Mouse (Mus musculus) bone marrow macrophage, adult 2 months (primary cell): Measurements from ENCODE around the gene 2210016F16Rik.

Source experiments
- CTCF ChIP-seq: IDR thresholded peaks from 2 replicates; pipeline ENCODE4 v1.5.1; 2012; ENCODE audit warnings: low read depth, mild to moderate bottlenecking, low read length, moderate library complexity
- POLR2A ChIP-seq: IDR thresholded peaks from 2 replicates; pipeline ENCODE4 v1.6.1; 2012; ENCODE audit warnings: mild to moderate bottlenecking, low read depth, low read length, borderline replicate concordance

DNA sequence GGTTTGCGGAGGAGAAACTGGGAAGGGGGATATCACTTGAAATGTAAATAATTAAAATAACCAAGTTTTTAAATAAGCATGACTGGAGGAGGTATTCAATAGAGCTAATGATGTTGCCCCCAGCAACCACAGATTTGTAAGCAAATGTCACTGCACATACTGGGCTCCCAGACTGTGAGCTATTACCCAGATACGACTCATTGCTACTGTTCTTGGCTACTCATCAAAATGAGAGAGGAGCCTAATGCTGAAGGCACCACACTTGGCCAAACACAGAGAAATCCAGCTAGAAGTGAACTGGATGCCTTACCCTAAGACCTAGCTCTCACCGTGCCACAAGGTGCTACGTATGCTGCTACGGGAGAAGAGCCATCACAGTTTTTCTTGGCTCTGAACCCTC is 50.9 kb downstream of the 2210016F16Rik start:
- no peak for TF ChIP-seq CTCF
- TF ChIP-seq POLR2A, result no peak
